Mouse (Mus musculus) embryo, embryonic 11 days (tissue): ENCODE measurements around the gene Peli1.
A peak's percentile ranks its signal among the peaks of the same experiment; 100 is the strongest.

Experiments
- DNase-seq: peaks from one replicate; pipeline ENCODE4 v3.0.0-alpha.2; 2015

Gene Peli1

GRCm38 (mm10) chr11:21093081-21093815 lies 2.2 kb downstream of the Peli1 start:
- peak; percentile 4 for DNase-seq

GRCm38 (mm10) chr11:21096590-21096989 lies 5.5 kb downstream of the Peli1 start:
- DNase-seq: no peak

- no peak for DNase-seq
Measured at GRCm38 (mm10) chr11:21098457-21098856, 7.4 kb downstream of the Peli1 start.

GRCm38 (mm10) chr11:21100704-21101103 lies 9.6 kb downstream of the Peli1 start:
- DNase-seq: no peak

- DNase-seq: no peak
Measured at GRCm38 (mm10) chr11:21101286-21101685, 10.2 kb downstream of the Peli1 start.

DNA sequence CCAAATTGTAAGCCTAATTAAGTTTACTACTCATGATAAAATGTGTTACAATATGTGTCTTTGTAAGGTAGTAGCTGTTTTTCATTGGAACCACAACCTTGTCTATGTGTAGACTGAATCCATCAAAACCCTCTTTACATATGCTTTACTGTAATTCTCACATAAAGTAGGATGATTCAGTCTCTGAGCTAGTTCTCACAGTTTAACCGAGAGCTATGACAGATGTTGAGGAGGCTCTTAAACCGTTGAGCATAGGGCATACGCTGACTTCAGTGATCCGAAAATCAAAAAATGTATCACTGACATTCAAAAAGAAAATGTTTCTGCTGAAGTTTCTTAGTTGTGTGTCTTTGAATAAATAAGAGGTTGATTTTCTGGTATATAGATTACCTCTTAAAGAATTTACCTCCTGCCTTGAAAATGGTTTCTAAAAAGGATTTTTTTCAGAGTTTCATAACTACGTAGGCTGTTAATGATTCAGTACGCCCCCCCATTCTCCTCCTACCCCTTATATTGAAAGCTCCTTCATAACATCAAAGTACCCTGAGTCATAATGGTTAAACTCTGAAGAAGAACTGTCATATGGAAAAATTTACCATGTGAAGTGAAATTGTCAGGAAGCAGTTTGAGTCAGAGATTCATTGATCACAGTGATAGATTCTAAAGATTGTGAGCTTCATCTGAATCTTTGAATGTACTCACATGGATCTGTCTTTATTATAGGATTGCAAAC lies 11.3 kb downstream of the Peli1 start:
- no peak for DNase-seq

DNA sequence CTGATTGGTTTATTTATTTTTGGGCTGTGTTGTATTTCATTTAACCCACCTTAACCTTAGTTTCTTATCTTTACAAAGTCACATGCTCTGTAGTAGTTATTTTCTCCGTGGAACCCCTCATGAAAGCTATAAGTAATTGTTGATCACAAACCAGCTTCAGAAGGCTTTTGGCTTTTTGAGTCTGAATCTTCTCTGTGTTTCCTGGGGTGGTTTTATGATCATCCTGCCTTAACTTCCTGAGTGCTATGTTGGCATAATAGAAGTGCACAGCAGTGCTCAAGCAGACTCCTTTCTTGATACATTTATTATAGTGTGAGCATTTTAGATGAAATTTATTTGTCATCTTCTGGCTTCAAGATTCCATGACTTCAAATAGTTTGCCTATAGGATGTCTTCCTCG lies 12.1 kb downstream of the Peli1 start:
- no peak for DNase-seq

DNA sequence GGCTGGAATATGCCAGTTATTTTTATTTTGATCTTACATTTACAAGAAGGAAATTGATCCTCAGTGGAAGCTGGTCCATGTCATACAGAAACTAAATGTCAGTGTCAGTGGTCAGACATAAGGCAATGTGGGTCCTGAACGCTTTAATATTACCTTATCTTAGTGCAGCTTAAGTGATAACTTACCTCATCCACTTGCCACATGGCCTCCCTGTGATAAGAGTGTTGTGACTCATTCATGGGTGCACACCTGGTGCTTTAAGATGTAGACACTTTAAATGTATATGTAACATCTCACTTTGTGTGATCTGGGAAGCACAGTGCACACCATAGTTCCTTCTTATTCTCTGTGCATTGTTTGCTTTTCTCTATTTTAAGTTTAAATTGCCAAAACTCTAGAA lies 14.3 kb downstream of the Peli1 start:
- DNase-seq: no peak

- no peak for DNase-seq
Measured at GRCm38 (mm10) chr11:21107120-21107519, 16.0 kb downstream of the Peli1 start.

- no peak for DNase-seq
Measured at GRCm38 (mm10) chr11:21109279-21109678, 18.2 kb downstream of the Peli1 start.

DNA sequence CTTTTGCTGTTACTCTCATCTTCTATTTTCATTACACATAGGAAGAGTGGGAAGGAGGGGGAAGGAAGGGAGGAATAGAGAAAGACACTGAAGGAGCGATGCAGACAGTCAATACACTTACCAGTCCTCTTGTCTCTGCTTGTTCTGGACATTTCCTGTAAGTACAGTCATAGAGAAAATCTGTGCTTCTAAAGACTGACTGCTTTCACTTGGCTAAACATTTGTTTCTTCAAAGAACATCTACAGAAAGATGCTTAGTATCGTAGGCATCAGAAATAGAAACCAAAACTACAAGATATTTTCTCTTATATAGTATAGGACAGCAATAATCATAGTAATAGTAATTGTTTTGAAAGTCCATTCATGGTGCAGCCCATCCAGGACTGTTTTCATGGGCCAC lies 23.4 kb downstream of the Peli1 start:
- no peak for DNase-seq

- DNase-seq: no peak
Measured at GRCm38 (mm10) chr11:21115804-21116203, 24.7 kb downstream of the Peli1 start.

DNA sequence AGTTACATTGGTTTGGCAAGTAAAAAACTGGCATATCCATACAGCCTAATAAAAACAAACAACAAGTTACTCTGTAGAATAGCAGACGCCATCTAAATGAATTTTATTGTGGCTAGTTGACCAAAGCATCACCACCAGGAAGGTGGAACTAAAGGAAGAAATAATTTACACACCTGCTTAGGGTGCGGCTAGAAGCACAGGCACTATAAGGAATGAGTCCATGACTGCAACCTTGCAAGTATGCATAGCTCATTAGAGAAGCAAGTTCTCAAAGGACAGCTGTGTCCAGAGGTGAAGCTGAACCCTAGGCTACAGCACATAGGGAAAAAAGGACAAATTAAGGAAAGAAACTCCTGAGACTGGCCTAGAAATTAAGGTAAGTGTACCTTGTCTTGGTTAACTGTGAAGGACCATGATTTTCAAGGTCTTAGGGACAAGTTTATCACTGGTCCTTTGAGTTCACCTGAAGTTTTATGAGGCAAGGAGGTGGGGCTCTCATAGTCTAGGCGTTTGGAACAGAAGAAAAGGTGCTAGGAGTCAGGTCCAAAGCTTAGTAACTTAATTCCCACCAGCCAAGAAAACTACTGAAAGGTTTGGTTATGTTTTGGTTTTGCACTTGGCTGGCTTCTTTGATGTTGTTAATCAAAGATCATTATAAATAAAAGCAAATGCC lies 25.7 kb downstream of the Peli1 start:
- DNase-seq: no peak

- DNase-seq: no peak
Measured at GRCm38 (mm10) chr11:21121737-21122136, 30.6 kb downstream of the Peli1 start.

- no peak for DNase-seq
Measured at GRCm38 (mm10) chr11:21122399-21122798, 31.3 kb downstream of the Peli1 start.

DNA sequence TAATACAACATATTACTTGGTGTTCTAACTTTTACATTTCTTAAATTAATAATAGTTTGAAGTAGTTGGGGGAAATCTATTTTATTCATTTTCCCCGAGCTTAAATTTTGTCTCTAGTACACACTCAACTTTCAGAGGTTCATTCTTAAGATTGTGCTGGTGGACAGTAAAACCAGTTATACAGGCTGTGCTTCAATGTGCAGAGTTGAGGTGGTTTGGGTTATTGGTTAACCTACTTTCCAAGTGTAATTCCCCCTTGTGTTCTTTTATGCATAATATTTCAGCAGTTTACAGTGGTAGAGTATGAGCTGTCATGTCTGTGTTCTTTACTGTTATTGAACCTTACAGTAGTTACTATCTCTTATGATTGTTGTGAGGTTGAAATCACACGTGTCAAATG lies 40.6 kb downstream of the Peli1 start:
- no peak for DNase-seq

- no peak for DNase-seq
Measured at GRCm38 (mm10) chr11:21134875-21135451, 43.9 kb downstream of the Peli1 start.

DNA sequence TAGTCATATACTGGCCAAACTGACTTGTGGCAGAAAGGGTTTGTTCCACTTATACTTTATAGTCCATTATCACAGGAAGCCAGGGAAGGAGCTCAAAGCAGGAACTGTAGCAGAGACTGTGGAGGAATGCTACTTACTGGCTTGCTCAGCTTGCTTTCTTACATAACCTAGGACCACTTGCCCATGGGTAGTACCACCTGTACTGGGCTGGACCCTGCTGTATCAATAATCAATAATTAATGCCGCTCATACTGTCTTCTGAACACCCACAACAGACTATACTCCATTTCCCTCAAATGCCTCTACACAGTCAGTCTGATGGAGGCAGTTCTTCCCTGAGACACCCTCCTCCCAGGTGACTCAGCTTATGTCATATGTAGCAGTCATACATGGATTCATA lies 48.4 kb downstream of the Peli1 start:
- no peak for DNase-seq

DNA sequence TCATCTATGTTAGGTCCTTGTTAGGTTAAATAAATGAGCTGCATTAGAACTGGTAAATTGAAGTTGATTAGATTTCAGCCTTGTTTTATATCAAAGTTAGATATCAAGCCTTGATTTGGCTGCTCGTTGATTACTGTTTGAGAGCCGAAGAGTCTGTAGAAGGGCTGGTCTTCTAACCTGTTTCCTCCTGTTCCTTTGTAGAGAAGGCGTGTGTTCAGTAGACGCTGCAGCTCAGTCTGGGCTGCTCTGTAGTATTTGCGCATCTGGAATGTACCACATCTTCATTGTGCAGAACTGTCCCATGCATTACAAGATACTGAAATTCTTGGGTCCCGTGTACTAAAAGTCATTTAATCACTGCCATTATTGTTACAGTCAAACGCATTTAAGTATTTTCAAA lies 50.2 kb downstream of the Peli1 start:
- no peak for DNase-seq

DNA sequence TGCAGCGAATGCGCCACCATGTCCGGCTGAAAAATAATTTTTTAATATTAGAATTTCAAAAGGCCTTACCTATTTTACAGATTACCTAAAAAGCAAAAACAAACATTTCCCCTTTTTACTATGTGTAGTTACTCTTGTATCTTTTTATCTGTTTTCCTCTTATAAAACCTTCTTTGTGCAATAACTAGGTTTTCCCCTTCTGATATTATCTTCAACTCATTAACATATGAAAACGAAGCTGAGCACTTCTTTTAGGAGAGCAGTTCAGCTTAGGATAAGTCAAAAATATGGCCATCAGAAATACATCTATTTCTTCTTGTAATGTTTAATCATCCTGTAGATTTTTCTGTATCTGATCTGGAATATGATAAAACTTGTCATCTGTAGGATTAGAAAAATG lies 50.7 kb downstream of the Peli1 start:
- DNase-seq: no peak

DNA sequence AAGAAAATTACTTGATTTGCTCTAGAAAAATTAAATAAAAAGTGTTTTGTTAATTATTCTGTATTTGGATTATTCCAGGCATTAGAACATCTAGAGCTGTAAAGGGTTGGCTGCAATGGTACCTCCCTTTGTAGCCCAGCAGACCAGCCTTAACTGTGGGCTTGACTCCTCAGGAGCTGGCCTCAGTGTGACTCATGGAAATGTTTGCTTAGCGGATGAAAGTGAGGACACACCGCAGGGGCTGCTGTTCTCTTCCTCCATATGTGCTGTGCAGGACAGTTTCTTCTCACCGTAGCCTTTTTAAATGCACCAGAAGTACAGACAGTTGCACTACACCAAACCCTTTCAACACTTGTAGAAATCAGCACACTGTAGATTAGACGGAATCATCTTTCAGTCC lies 58.4 kb downstream of the Peli1 start:
- DNase-seq: no peak

DNA sequence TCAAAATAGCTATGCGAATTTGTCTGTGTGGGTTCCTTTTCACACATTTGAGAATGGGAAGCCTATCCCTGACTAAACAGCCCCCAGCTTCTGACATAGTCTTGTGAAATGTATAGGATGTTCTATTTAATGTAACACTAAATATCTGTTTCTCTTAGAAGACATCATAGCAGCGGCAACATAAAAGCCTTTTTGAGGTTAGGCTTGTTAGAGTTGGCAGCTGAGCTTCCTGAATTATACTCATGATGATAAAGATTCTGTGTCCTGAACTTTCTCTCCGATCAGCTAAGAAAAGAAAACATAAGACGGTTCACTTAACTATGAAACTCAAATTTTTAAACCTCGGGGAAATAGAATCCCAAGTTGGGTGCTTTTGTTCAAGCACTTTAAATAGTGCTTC lies 59.2 kb downstream of the Peli1 start:
- DNase-seq: no peak

- DNase-seq: no peak
Measured at GRCm38 (mm10) chr11:21151672-21152071, 60.6 kb downstream of the Peli1 start.

DNA sequence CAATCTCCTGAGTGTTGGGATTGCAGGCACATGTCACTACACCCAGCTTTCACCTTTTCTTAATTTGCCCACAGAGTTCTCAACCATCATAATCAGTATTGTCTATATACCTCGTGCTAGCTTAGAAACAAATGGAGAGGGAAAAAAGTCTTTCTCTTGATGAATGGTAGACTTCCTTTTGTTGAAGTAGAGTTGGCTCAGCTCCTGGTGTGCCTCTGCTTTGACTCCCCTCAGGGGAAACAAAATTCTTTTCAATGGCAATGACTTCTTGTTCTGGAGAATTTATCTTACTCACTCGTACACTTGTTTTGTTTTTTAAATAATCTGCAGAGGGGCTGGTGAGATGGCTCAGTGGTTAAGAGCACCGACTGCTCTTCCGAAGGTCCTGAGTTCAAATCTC lies 62.0 kb downstream of the Peli1 start:
- DNase-seq: no peak
